Mouse (Mus musculus) forebrain, embryonic 11.5 days (tissue): ENCODE data around the gene Slc9a4. TPM values are rescaled to one million over a fixed set of nuclear protein-coding genes. Genes with fewer than 3 reads are reported as not detected.

Experiments
- polyA plus RNA-seq: library from polyadenylated mRNA; unstranded; fragments of >200 nt; fragmentation: Nextera tagmentation; extraction: Ambion mirVana; gene quantifications from 2 replicates; pipeline ENCODE4 v1.2.1, GENCODE M21; 2014

Gene Slc9a4
- polyA plus RNA-seq, 1 experiment from 2014 or later: not detected

Other genes starting within 250 kb of the Slc9a4 start
- gene Il1rl1, start 150.5 kb upstream of the Slc9a4 start, polyA plus RNA-seq: 0.05 TPM in 1 of 2 replicates, not detected in the other
- not detected in 2 replicates for gene Il18r1, start 114.5 kb upstream of the Slc9a4 start, polyA plus RNA-seq
- 0.39 and 0.92 TPM in 2 replicates for gene Il18rap, start 64.7 kb upstream of the Slc9a4 start, polyA plus RNA-seq
- gene Slc9a2, start 100.5 kb downstream of the Slc9a4 start, polyA plus RNA-seq: 0.07 TPM in 1 of 2 replicates, not detected in the other
- gene Mfsd9, start 210.6 kb downstream of the Slc9a4 start, polyA plus RNA-seq: 2.8 and 3.3 TPM in 2 replicates
- gene Tmem182, start 225.5 kb downstream of the Slc9a4 start, polyA plus RNA-seq: not detected in 2 replicates